Mouse (Mus musculus) embryonic stem cell, embryonic (primary cell): ENCODE measurements at regions not wholly inside any gene's neighbourhood (a gene's known extent, or its start where the extent isn't known, plus 50 kb on each side); places are given as distances from the start of the nearest gene placed in this dataset.

Source experiments
- CTCF ChIA-PET, 4 experiments: fragments of 300-600 bp in 2 of 4; fragments of 350-600 bp in 2 of 4; sonication (Branson Sonifier 250); formaldehyde crosslinking; loops; one replicate each; lab custom pipeline; 2022; ENCODE audit warnings: inconsistent platforms in 2 of 4; lab: Charles Lee
- POLR2A ChIA-PET, 4 experiments: fragments of 300-600 bp in 2 of 4; fragments of 350-600 bp in 2 of 4; sonication (Branson Sonifier 250); formaldehyde crosslinking; loops; one replicate each; lab custom pipeline; 2022; ENCODE audit warnings: antibody characterized with exemption in 4 of 4, inconsistent platforms in 1 of 4; lab: Charles Lee

DNA sequence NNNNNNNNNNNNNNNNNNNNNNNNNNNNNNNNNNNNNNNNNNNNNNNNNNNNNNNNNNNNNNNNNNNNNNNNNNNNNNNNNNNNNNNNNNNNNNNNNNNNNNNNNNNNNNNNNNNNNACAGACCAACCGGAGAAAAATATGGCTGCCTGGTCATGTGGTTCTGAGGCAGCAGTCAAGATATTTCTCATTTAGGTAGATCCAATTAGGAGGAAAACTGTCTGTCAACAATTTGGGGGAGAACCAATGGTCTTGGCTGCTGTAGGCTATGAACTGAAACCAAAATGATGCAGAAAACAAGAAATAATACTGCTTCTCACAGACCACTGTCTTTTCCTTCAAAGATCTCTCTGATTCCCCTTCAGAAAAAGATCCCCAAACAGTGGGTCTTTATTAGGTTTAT is 613.7 kb upstream of the Arid1b start:
- POLR2A ChIA-PET = no interaction called here
- CTCF ChIA-PET = no interaction called here

DNA sequence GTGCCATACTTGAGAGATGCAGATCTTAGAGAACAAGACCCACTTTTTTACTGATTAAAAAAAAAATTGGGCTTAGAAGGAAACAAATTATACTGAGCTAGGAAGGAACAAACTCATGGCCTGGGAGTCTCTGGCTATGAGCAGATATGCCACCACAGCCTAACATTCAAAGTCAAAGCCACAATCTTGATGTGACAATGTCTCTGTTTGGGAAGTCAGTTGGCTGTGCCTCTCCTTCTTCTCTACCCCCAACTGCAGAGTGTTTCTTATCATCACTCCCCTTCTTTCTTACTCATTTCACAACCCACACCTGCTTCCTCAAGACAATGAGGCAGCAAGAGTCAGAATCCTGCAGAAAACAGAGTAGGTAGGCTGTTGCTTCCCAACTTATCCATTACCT is 613.3 kb upstream of the Arid1b start:
- CTCF ChIA-PET = no interaction called here
- POLR2A ChIA-PET = no interaction called here

DNA sequence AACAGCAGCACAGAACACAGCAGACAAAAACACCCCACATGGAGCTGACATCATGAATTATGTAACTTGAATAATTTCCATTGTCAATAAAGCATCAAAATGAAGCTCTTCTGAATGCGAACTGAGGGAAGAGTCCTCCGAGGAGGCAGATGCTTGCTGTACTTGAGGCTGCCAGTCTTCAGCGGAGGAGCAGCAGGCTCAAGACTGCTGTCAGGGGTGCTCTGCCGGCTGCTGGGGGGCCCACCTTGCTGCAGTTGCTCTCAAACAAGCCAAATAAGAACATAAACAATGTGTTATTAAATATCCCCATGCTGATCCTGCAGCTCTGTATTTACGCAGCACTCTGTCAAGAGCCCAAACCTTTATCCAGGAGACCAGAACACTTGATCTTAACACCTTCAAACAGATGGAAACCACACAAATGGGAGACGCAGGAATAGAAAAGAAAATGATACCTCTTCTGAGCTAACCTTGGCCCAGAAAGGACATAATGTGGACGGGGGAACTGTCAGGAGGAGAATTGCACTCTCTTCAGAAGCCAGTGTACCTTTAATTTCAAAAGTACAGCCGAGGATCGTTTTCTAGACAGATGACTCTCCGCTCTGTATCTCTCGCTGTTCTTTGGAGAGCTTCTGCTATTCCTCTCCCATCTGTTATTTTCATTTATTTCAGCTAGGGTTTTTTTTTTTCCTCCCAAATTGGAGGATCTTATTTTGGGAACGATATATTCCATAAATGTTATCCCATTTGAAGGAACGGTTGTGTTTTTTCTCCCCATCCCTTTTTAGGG is 612.0 kb upstream of the Arid1b start:
- ChIA-PET POLR2A (no interaction called here), CTCF (no interaction called here)

DNA sequence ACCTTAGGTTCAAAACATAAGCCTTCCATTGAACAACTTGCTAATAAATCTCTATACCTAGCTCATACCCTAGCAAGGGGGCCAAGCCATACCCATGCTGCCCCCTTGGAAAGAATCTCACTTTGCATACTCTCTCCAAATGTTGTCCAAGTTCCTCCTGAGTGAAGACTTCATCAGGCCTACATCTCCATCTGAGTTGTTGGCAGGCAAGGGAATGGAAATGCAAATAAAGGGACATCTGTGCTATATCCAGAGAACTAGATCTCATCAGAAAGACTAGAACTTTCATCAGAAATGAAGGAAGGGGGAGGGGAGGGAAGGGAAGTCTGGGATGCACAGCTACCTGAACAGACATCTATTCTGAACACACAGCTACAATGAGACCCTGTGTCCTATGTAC is 611.4 kb upstream of the Arid1b start:
- CTCF ChIA-PET = no interaction called here
- POLR2A ChIA-PET = no interaction called here

DNA sequence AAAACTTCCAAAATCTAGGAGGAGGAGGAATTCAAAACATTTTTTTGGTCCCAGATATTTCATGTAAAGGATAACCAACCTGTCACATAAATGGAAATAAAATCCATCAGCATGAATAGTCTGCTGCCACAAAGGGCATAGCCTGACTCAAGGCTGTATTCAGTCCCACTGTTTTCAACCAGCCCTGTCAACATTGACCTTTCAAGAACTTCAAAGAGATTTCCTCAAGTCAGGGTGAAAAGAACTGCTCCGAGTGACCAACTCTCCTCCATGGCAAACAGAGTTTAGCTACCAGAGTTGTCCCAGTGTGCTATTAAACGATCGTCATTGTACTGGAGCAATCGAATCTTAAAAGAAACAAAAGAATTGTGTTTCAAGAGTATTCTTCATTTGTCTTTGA is 606.5 kb upstream of the Arid1b start:
- ChIA-PET POLR2A (no interaction called here), CTCF (interaction anchor here in 1 of 4 experiments (0.6 kb wide), 1 partner anchor 31 kb away, joined by 13 read pairs; no protein-coding TSS in a partner anchor)

DNA sequence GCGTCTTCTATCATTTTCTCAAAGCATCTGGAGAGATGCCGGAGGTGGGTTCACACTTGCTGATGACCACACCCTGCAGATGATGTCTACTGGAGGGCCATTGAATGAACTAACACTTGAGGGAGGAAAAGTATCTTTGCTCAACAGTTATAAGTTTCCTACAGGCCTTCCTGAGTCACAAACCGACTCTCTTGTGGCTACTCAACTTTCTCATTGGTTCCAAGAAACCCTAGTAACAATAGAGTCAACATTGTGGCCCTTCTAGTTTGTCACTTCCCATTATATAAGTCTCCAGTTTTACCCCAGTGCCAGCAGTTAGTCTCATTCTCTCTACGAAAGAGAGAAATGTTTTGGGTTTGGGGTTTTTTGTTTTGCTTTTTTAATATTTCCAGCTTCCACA is 604.1 kb upstream of the Arid1b start:
- ChIA-PET POLR2A (interaction anchor here in 1 of 4 experiments (0.7 kb wide), 1 partner anchor 100 kb away, joined by 3 read pairs; no protein-coding TSS in a partner anchor), CTCF (no interaction called here)

DNA sequence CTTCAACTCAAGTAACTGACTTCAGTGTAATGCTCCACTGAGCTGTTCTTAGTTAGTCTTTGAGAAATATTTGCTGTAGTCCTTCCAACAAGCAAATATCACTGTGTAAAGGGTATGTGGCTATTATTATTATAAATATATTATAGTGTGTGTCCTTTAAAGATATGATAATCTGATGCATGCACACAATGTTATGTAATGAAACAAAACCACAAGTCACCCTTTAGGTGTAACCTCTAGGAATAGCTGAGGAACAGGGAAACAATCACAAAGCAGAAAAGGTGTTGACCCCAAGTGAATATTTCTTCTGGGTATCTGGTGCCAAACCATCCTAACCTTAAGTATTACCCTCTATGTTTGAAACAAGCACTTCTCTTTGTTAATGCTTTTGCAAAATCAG is 603.6 kb upstream of the Arid1b start:
- ChIA-PET CTCF (no interaction called here), POLR2A (interaction anchor here in 1 of 4 experiments (0.7 kb wide), 1 partner anchor 101 kb away, joined by 3 read pairs; no protein-coding TSS in a partner anchor)

DNA sequence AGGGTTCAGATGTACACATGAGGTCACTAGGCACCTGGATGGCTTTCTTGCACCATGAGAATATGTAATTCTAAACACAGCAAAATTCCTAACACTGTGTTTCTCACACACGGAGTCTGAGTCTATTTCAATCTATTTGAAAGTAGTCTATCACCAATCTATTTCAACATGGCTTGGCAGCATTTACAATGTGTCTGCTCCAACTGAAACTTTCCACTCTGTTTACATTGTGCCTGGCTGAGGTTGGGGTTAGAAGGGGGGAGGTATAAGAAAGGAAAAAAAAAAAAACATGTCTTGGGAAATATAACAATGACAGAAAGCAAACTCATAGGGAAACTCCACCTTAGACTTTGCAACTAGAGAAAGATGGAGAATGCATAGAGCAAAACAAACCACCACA is 602.9 kb upstream of the Arid1b start:
- ChIA-PET CTCF (no interaction called here), POLR2A (no interaction called here)

DNA sequence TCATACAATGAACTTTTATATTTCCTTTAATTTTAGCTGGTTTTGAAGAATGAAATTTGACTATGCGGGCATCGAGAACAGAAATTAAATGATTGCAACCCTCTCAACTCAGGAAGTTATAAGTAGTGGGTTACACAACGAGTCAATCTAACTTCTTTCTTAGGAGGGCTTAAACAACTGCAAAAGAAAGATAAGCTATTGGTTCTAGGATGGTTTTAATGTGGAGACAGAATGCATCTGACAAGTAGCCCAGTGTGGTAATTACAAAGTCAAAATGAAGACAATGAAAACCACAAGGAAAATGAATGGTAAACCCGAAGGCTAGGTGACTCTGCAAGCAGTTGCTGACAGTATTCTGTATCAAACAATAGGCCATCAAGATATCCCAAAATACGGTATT is 598.0 kb upstream of the Arid1b start:
- ChIA-PET POLR2A (no interaction called here), CTCF (no interaction called here)

DNA sequence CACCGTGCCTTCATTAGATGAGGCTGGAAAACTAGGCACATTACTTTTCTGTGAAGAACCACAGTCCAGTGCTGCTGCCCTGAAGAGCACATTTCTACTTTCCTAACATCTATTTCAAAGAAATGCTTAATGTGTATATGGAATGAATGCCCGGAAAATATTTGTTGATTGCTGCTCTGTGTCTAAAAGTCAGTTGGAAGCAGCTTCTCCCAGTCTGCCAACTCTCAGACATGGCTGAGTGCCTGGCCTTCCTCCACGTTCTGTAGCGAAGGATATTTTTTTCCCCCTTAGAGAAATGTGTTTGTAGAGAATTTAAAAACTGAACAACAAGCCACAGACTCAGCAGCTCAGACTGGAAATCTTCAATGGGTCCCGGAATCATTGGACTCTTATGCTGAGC is 576.4 kb upstream of the Arid1b start:
- ChIA-PET POLR2A (no interaction called here), CTCF (no interaction called here)

DNA sequence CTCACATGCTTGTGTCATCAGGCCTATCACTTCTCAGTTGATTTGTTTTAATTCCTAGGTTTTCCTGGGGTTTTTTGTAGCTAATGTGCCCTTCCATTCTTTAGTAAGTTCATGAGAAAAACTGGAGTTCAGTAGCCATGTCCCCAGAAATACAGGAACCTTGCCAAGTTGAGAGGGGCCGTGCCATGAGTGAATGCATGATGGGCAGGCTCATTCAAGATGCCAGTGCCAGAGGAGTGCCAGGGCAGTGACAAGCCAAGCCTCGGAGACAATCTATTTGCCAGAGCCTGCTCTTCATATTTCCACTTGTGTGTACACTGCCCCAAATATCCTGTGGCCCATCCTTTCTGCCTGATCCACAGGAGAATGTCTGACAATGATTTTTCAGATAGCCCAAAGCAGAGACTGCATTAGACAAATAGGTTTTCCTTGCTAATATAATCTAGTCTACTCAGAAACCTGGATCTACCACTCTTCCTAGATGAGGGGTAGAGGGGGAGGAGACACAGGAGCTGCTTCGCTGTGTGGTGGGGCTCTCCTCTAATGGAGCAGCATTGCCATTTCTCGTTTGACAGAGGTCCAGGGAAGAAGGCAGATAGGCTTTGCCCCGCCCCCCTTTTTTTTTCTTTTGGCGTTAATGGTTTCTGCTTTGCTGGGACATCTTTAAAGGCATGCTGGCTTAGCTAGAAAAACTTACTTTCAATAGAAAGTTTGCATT is 569.5 kb upstream of the Arid1b start:
- ChIA-PET CTCF (interaction anchor here in 1 of 4 experiments (0.6 kb wide), 1 partner anchor 822 kb away, joined by 3 read pairs; no protein-coding TSS in a partner anchor), POLR2A (no interaction called here)

DNA sequence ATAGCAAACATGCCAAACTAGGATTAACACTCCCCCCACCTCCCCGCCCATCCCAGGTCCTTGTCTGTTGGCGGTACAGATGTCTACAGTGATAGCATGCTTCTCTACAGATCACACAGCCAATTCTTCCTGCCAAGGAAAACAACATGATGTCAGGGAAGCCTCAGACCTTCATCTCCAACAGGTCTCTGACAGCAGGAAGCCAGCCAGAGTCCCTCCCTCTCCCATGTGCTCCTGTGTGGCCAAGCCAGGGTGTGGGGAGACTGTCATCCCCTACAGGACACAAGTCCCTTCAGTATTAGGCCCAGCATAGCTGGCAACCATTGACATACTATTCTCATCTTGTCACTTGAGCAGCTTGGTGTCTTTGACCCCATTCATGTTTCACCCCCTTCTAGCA is 568.8 kb upstream of the Arid1b start:
- CTCF ChIA-PET = interaction anchor here in 1 of 4 experiments (0.6 kb wide), 1 partner anchor 821 kb away, joined by 3 read pairs; no protein-coding TSS in a partner anchor
- POLR2A ChIA-PET = no interaction called here

DNA sequence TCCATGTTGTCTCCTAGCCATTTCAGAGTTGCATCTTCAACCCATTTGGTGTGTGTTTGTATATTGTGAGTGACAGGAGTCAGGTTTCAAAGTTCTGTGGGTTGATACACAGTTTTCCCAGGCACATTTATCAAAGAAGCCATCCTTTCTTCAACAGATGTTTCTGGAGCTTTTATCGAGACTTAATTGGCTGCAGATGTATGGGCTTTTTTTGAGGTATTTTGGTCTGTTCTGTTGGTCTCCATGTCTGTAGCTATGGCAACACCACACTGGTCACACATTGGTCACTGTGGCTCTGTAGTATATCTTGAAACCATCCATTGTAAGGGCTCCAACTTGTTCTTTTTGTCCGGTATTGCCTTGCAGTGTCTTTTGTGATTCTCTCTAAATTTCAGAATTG is 565.1 kb upstream of the Arid1b start:
- ChIA-PET CTCF (no interaction called here), POLR2A (no interaction called here)

DNA sequence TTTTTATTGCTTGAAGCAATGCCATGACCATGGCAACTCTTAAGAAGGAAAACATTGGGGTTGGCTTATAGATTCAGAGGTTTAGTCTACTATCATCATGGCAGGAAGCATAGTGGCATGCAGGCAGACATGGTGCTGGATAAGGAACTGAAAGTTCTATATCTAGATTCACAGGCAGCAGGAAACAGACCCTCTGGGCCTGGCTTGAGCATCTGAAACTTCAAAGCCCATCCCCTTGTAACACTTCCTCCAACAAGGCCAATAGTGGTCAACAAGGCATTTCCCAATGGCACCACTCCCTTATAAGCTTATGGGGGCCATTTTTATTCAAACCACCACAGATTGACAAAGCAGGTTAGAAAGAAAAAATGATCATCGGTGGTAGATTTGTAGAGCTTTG is 548.5 kb upstream of the Arid1b start:
- CTCF ChIA-PET = no interaction called here
- POLR2A ChIA-PET = no interaction called here

DNA sequence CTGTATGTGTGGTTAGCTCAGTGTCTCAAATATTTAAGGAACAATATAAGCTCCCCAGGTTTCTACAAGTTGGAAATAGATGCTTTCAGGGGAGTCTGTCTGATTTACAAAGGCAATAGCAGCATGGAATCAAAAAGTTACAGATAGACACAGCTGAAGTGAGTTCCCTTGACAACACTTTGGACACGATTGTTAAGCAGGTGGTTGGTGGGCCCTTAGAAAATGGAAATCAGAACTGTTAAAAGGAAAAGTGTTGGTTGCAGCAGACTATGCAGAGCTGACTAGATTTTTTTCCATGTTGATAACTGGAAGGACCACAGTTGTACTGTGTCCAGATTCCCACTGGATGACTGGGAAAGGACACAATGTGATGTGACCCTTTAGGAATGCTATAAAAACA is 536.6 kb upstream of the Arid1b start:
- ChIA-PET CTCF (no interaction called here), POLR2A (no interaction called here)

DNA sequence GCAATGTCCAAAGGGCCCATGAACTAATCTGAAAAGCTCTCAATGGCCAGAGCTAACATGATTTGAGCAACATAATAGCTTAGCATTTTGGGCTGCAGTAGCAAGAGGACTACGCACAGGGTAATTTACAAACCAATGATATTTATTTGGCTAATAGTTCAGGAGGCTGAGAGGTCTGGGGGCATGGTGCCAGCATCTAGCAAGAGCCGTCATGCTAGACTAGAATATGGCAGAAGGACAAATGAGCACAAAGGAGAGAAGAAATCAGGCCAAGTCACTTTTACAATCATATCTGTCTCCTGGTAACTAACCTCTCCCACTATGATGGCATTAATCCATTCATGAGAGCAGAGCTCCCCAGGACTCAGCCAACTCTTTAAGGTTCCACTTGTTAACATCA is 532.6 kb upstream of the Arid1b start:
- CTCF ChIA-PET = no interaction called here
- POLR2A ChIA-PET = no interaction called here

DNA sequence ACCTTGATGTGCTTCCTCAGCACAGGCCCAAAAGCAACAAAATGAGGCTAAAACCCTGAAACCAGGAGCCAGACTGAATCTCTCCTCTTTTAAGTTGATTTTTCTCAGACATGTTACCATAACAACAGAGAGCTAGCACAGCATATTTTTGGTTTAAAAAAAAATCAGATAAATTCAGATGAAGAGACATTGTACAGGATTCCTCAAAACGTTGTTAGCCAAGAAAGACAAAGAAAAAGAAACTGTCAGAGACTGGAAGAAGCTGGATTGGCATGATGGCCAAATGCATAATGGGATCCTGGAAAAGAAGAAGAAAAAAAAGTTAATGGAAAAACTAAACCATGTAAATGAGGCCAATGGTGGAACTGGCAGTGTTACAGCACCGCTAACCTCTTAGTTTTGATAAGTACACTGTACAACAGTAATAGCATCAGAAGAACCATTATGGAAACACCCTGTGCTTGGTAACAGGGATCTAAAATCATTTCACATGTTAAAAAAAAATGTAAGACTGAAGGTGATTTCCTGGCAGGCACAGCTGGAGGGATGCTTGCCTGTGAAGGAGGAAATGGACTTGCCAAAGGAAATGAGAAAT is 529.7 kb upstream of the Arid1b start:
- ChIA-PET CTCF (no interaction called here), POLR2A (interaction anchor here in 1 of 4 experiments (0.6 kb wide), 1 partner anchor 175 kb away, joined by 3 read pairs; no protein-coding TSS in a partner anchor)

DNA sequence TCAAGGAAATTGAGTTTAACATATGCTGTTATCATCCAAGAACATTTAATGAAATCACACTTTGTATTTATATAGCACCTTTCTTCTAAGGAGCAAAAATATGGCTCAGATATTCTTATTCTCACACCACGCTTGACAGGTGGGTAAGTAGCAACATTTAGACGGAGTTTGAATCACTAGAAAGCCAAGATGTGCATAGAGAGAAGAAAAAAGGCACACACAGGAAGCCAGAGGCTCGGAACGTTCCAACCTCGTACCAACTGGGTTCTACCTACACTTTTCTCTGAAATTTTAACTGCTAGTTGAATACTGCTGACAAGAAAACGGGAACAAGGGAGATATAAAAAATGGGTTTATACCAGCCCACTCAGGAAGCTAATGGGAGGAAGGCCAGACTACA is 528.4 kb upstream of the Arid1b start:
- CTCF ChIA-PET = no interaction called here
- POLR2A ChIA-PET = interaction anchor here in 1 of 4 experiments (0.7 kb wide), 1 partner anchor 103 kb away, joined by 3 read pairs; no protein-coding TSS in a partner anchor

DNA sequence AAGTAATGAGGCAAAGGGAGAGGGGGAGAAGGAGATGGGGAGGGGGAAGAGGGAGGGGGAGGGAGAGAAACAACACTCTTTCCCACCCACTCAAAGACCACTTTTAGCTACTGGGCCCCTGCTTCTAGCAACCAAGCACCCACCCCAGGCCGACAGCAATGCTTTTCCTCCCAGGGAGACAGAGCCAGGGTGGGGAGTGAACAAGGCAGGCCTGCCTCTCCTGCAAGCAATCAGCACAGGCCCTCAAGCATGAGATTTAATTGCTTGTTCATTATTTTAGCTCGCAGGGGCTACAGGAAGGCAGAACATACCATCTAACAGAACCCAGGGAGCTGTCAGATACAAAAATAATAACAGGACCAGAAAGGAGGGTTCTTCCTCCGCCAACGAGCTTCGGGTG is 521.7 kb upstream of the Arid1b start:
- CTCF ChIA-PET = interaction anchor here in 1 of 4 experiments (0.6 kb wide), 1 partner anchor 388 kb away, joined by 3 read pairs; no protein-coding TSS in a partner anchor
- POLR2A ChIA-PET = no interaction called here

DNA sequence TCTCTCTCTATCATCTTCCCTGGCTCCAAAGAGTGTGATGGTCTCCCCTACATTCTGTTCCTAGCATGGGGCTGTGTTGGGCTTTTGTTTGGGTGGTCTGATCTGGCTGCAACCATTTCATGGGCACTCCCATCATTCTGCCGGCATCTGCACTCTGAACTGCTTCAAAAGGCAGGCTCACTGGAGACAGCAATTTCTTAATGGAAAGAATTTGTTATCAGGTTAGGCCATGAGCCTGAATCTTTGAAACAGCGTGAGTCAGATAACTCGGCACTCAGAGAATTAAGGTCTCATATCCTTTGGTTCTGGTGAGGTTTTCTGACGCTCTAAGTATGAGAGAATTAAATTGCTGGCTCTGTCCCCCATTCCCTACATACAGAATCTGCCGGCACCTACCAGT is 519.8 kb upstream of the Arid1b start:
- POLR2A ChIA-PET = no interaction called here

More for the DNA sequence above, 519.8 kb upstream of the Arid1b start:
- CTCF ChIA-PET = no interaction called here
